Mouse (Mus musculus) ES-E14 (cell line): ENCODE data around the gene Camsap1. TPM values are rescaled to one million over a fixed set of nuclear protein-coding genes. Genes with fewer than 3 reads are reported as not detected.

Source experiments
- DNase-seq: peaks from one replicate; pipeline ENCODE4 v3.0.0-alpha.2; 2013; ENCODE audit warnings: low read depth, low spot score
- H3K27ac ChIP-seq: 2 replicates; pipeline ENCODE4 v1.5.1; 2012; ENCODE audit warnings: low read depth, mild to moderate bottlenecking, low read length, moderate library complexity, mixed read lengths; ENCODE audit not compliant: poor library complexity, insufficient read depth, severe bottlenecking
- H3K36me3 ChIP-seq: 2 replicates; pipeline ENCODE4 v1.6.1; 2012; ENCODE audit warnings: mild to moderate bottlenecking, low read length, moderate library complexity, mixed read lengths; ENCODE audit not compliant: control insufficient read depth, poor library complexity, insufficient read depth, severe bottlenecking
- H3K4me1 ChIP-seq, 2 experiments: fragments of 150-350 bp in 1 of 2; sonication (generic) in 1 of 2; 2 replicates each; pipeline ENCODE4 v1.6.1; 2012; ENCODE audit warnings: low read length in 2 of 2, mild to moderate bottlenecking in 1 of 2, mixed read lengths in 1 of 2; ENCODE audit not compliant: control insufficient read depth in 2 of 2, insufficient read depth in 2 of 2, poor library complexity in 1 of 2
- H3K4me3 ChIP-seq, 2 experiments: fragments of 150-350 bp in 1 of 2; sonication (generic) in 1 of 2; 2 replicates each; pipeline ENCODE4 v1.5.1; 2012; ENCODE audit warnings: low read length in 2 of 2, low read depth in 1 of 2, mild to moderate bottlenecking in 1 of 2, mixed read lengths in 1 of 2; ENCODE audit not compliant: insufficient read depth in 1 of 2, poor library complexity in 1 of 2, severe bottlenecking in 1 of 2
- H3K9ac ChIP-seq: 2 replicates; pipeline ENCODE4 v1.6.1; 2012; ENCODE audit warnings: low read depth, mild to moderate bottlenecking, low read length, mixed read lengths; ENCODE audit not compliant: poor library complexity, insufficient read depth, severe bottlenecking
- H3K9me3 ChIP-seq: fragments of 150-350 bp; sonication (generic); 2 replicates; pipeline ENCODE4 v1.6.1; 2012; ENCODE audit warnings: low read depth, mild to moderate bottlenecking, low read length; ENCODE audit not compliant: control insufficient read depth, insufficient read depth
- CHD2 ChIP-seq: IDR thresholded peaks from 2 replicates; pipeline ENCODE4 v1.6.1; 2014; ENCODE audit warnings: mild to moderate bottlenecking, low read depth, low read length, inconsistent platforms
- HCFC1 ChIP-seq: IDR thresholded peaks from 2 replicates; pipeline ENCODE4 v1.6.1; 2012; ENCODE audit warnings: low read length, inconsistent platforms, borderline replicate concordance; ENCODE audit not compliant: insufficient read depth
- MAFK ChIP-seq: IDR thresholded peaks from 2 replicates; pipeline ENCODE4 v1.6.1; 2014; ENCODE audit warnings: mild to moderate bottlenecking, low read depth, low read length, inconsistent platforms; ENCODE audit not compliant: insufficient read depth
- ZC3H11A ChIP-seq: IDR thresholded peaks from 2 replicates; pipeline ENCODE4 v1.6.1; 2012; ENCODE audit warnings: low read depth, mild to moderate bottlenecking, inconsistent platforms, low read length, borderline replicate concordance
- ZNF384 ChIP-seq: IDR thresholded peaks from 2 replicates; pipeline ENCODE4 v1.6.1; 2012; ENCODE audit warnings: low read depth, low read length, inconsistent platforms
- in situ Hi-C, 2 experiments: fragments of 600-800 bp; cut with MboI; formaldehyde crosslinking; loops; one replicate each; pipeline ENCODE4 v1.15.1; 2025; ENCODE audit warnings: low sequenced_read_pairs in 2 of 2, inconsistent platforms in 1 of 2; ENCODE audit not compliant: unreplicated experiment in 2 of 2
- total RNA-seq: library from RNA; depleted of rRNA; stranded (reverse); fragments of 300-350 nt; gene quantifications from 2 replicates; pipeline ENCODE4 v1.2.3, GENCODE M21; 2012

The Camsap1 gene
- total RNA-seq, 1 experiment = 39.7 TPM

GRCm38 (mm10) chr2:26017326-26017725 is 34.2 kb upstream of the Camsap1 start:
- H3K4me3 ChIP-seq = no peak overlapping the region
- no peak overlapping the region for H3K27ac ChIP-seq
- H3K9ac ChIP-seq = no peak overlapping the region
- TF ChIP-seq HCFC1 = no peak
- no peak for TF ChIP-seq ZNF384
- no peaks in the 10 kb centered on the region for H3K9me3 ChIP-seq
- peaks cover 11% of the 10 kb centered on the region for H3K36me3 ChIP-seq
- DNase-seq = no peak
- in situ Hi-C loops = no loop called here
- H3K4me1 ChIP-seq = 0 out of 4 replicates have a peak, but pooled peaks cover 2% of the 10 kb centered on the region in 2 experiments

- H3K36me3 ChIP-seq = peaks cover 22% of the 10 kb centered on the region
- in situ Hi-C loops = no loop called here
- no peak for DNase-seq
These were observed 30.6 kb upstream of the Camsap1 start for GRCm38 (mm10) chr2:26013674-26014073.

GRCm38 (mm10) chr2:26011420-26011819 is 28.3 kb upstream of the Camsap1 start:
- H3K4me3 ChIP-seq = no peak overlapping the region
- in situ Hi-C loops = no loop called here
- H3K4me1 ChIP-seq = no peaks in the 10 kb centered on the region
- DNase-seq = no peak
- no peaks in the 10 kb centered on the region for H3K9me3 ChIP-seq
- TF ChIP-seq HCFC1 (no peak), CHD2 (no peak), MAFK (no peak), ZNF384 (no peak), ZC3H11A (no peak)
- H3K36me3 ChIP-seq = peaks cover 32% of the 10 kb centered on the region
- H3K27ac ChIP-seq = no peak overlapping the region
- H3K9ac ChIP-seq = no peak overlapping the region

More at GRCm38 (mm10) chr2:26013674-26014073, 30.6 kb upstream of the Camsap1 start:
- TF ChIP-seq ZNF384 (no peak), CHD2 (no peak), MAFK (no peak), ZC3H11A (no peak), HCFC1 (no peak)
- Histone ChIP-seq H3K27ac (no peak overlapping the region), H3K9me3 (no peaks in the 10 kb centered on the region), H3K4me1 (no peaks in the 10 kb centered on the region), H3K4me3 (no peak overlapping the region), H3K9ac (no peak overlapping the region)

GRCm38 (mm10) chr2:26002001-26002400 is 18.9 kb upstream of the Camsap1 start:
- TF ChIP-seq ZC3H11A (no peak), MAFK (no peak), ZNF384 (no peak), CHD2 (no peak), HCFC1 (no peak)
- H3K4me1 ChIP-seq = no peaks in the 10 kb centered on the region
- no peak overlapping the region for H3K9ac ChIP-seq
- peaks cover 41% of the 10 kb centered on the region for H3K36me3 ChIP-seq
- DNase-seq = no peak
- no peak overlapping the region for H3K4me3 ChIP-seq
- H3K9me3 ChIP-seq = no peaks in the 10 kb centered on the region
- H3K27ac ChIP-seq = no peak overlapping the region
- in situ Hi-C loops = no loop called here

- DNase-seq = no peak
- no peak overlapping the region for H3K27ac ChIP-seq
- H3K9me3 ChIP-seq = no peaks in the 10 kb centered on the region
- TF ChIP-seq CHD2 (no peak), ZNF384 (no peak), MAFK (no peak)
- in situ Hi-C loops = no loop called here
- H3K4me3 ChIP-seq = no peak overlapping the region
- H3K9ac ChIP-seq = no peak overlapping the region
- peaks cover 36% of the 10 kb centered on the region for H3K36me3 ChIP-seq
- no peaks in the 10 kb centered on the region for H3K4me1 ChIP-seq
These were observed 18.1 kb upstream of the Camsap1 start for GRCm38 (mm10) chr2:26001136-26001535.
